Mouse (Mus musculus) myocyte (in vitro differentiated cells): ENCODE results near the gene Cdk5r1.

Experiments used
- E2F4 ChIP-seq: IDR thresholded peaks from one replicate; pipeline ENCODE4 v1.6.1; 2011; ENCODE audit warnings: mild to moderate bottlenecking, control low read depth, moderate library complexity; ENCODE audit not compliant: insufficient read depth
- MAX ChIP-seq: IDR thresholded peaks from one replicate; pipeline ENCODE4 v1.6.1; 2011; ENCODE audit warnings: low read depth, mild to moderate bottlenecking, control low read depth
- MYOG ChIP-seq, 3 experiments: IDR thresholded peaks; one replicate each; pipeline ENCODE4 v1.6.1; 2011; ENCODE audit warnings: control low read depth in 2 of 3, low read depth in 2 of 3, mild to moderate bottlenecking in 2 of 3; ENCODE audit not compliant: insufficient read length in 2 of 3, control insufficient read depth in 1 of 3, insufficient read depth in 1 of 3
- POLR2A ChIP-seq: IDR thresholded peaks from one replicate; pipeline ENCODE4 v1.6.1; 2011; ENCODE audit warnings: low read depth, mild to moderate bottlenecking, control low read depth, moderate library complexity; ENCODE audit not compliant: insufficient read length
- SRF ChIP-seq: IDR thresholded peaks from one replicate; pipeline ENCODE4 v1.6.1; 2011; ENCODE audit warnings: low read depth; ENCODE audit not compliant: control insufficient read depth, insufficient read length
- TCF12 ChIP-seq: IDR thresholded peaks from one replicate; pipeline ENCODE4 v1.6.1; 2011; ENCODE audit warnings: mild to moderate bottlenecking, control low read depth; ENCODE audit not compliant: poor library complexity, insufficient read depth, severe bottlenecking
- USF1 ChIP-seq: IDR thresholded peaks from one replicate; pipeline ENCODE4 v1.6.1; 2011; ENCODE audit warnings: low read depth, mild to moderate bottlenecking, control low read depth, moderate library complexity

- no peak for TF ChIP-seq USF1
- no peak for TF ChIP-seq POLR2A
- no peak for TF ChIP-seq MAX
- peak; percentile 86 to 100 (median 97) for TF ChIP-seq MYOG (IDR thresholded peaks at IDR 0.05; ENCODE audit: control insufficient read depth in 1 of 3, insufficient read depth in 1 of 3, insufficient read length in 2 of 3, low read depth in 2 of 3)
- peak; percentile 90 for TF ChIP-seq TCF12
- no peak for TF ChIP-seq E2F4
- TF ChIP-seq SRF: no peak
Observed at GRCm38 (mm10) chr11:80508361-80509175, 31.7 kb downstream of the Cdk5r1 start.
